Mouse (Mus musculus) effector memory CD4-positive, alpha-beta T cell, adult 5 months (primary cell): ENCODE data around the gene P2rx2. TPM values are rescaled to one million over a fixed set of nuclear protein-coding genes. Genes with fewer than 3 reads are reported as not detected.

Source experiments
- polyA plus RNA-seq: library from polyadenylated mRNA; unstranded; fragments of 100-300 nt; shearing (Covaris generic); gene quantifications from one replicate; pipeline ENCODE4 v1.2.1, GENCODE M21; 2017

The P2rx2 gene
- polyA plus RNA-seq = not detected

DNA sequence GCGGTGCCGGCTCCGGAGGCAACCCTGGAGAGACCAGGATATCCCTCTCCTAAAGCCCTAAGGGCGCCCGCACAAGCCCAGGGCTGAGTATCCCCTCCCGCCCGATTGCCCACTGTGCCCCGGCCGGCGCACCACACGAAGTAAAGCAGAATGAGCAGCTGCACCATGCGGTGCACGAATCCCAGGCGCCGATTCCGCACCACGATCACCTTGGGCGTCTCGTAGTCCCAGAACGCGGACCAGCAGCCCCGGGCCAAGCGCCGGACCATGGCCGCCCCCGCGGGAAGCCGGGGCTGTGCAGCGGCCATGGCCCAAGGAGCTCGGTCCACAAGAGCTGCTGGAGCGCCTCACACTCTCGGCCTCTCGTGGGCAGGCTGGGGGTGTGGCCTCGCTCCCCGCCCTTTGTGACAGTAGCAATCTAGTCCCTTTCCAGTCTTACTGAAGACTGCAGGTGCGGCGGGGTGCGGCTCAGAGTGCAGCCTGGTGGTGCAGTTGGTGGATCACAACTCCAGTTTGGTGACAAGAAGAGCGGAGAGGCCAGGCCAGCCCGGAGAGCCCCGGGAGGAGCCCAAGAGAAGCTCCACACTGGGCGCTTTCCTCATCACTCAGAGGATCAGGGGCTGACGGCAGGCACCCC is at the start of gene P2rx2:
P2rx2 (minus strand) TSS at position 565 of the 637 bp plus-strand sequence.

DNA sequence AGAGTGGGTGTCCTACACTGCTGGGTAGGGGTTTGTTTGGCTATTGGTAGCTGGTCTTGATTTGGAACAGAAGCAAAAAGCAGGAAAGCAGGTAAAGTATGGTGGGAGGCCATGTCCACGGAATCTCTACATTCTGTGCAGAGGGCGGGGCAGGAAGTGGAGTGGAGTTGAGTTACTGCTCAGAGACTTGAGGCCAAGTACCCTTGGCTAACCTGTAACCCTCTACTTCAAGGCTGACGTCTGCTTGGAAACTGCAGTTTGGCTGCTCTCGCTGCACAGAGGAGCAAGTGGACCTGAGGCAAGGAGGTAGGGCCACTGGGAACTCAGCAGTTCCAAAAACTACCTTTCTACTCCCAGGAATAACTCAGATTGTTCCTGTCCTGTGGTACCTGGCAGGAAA is 1.5 kb upstream of the P2rx2 start, which contains the start of gene Lrcol1:
Lrcol1 (plus strand) TSS at position 207 of the 400 bp plus-strand sequence.

Other genes with a start within 250 kb of the P2rx2 start
- gene Gm35315, start 248.8 kb downstream of the P2rx2 start, polyA plus RNA-seq = 0.67 TPM
- gene Plcxd1, start 243.2 kb downstream of the P2rx2 start, polyA plus RNA-seq = 2.4 TPM
- 60.4 TPM for gene Gtpbp6, start 235.0 kb downstream of the P2rx2 start, polyA plus RNA-seq
- 2.3 TPM for gene Zfp605, start 233.1 kb downstream of the P2rx2 start, polyA plus RNA-seq
- 52.6 TPM for gene Chfr, start 207.4 kb downstream of the P2rx2 start, polyA plus RNA-seq
- gene Golga3, start 166.5 kb downstream of the P2rx2 start, polyA plus RNA-seq = 32.7 TPM
- 42.4 TPM for gene Ankle2, start 112.2 kb downstream of the P2rx2 start, polyA plus RNA-seq
- 47.5 TPM for gene Pgam5, start 73.3 kb downstream of the P2rx2 start, polyA plus RNA-seq
- gene Pxmp2, start 57.0 kb downstream of the P2rx2 start, polyA plus RNA-seq = 2.6 TPM
- gene Pole, start 56.9 kb downstream of the P2rx2 start, polyA plus RNA-seq = 3.4 TPM
- gene Lrcol1, start 1.5 kb upstream of the P2rx2 start, polyA plus RNA-seq = not detected
- gene Fbrsl1, start 105.3 kb upstream of the P2rx2 start, polyA plus RNA-seq = 93.7 TPM
- gene Galnt9, start 201.1 kb upstream of the P2rx2 start, polyA plus RNA-seq = 33.6 TPM